Mouse (Mus musculus): ENCODE data around the gene Usp22. TPM values are rescaled to one million over a fixed set of nuclear protein-coding genes. Genes with fewer than 3 reads are reported as not detected.

The Usp22 gene
- total and polyA plus RNA-seq, 2 experiments from 2014 or later, result 405 to 656 TPM

DNA sequence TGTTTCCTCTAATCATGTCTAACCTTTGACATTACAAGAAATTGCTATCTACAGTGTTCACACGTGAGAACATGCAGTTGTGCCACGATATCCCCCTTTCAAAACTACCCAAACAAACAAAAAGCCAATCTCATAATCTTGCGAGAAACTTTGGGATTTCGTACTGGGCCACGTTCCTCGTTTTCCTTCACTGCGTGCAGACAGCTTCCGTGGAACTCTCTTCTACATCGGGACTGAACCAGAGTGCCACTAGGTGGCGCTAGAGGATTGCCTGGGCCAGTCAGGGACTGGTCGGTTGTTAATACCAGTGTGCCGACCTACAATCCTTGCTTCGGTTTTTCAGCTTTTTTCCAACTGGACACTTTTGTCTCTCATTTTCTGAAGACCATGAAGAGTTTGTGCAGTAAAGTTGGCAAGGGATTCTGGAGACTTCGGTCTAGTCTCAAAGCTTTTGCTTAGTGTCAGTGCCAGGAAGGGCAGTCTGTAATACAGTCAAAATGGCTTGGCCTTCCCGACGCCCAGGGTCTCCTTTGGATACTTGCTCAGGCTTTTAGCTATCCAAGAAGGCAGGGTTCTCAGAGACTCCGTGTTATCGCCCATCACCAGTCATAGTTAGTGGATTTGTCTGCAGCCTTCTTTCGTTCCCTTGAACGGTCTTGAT, 70.5 kb downstream of the Usp22 start:
- no peaks in the 10 kb centered on the region for H3K27me3 ChIP-seq (ENCODE audit: insufficient read depth, low read length)
- H3K4me1 ChIP-seq (ENCODE audit: insufficient read depth), result no peaks in the 10 kb centered on the region
- no peaks in the 10 kb centered on the region for H3K9me3 ChIP-seq (ENCODE audit: low read length)
- H3K4me3 ChIP-seq (ENCODE audit: low read depth, low read length), result no peak overlapping the region
- 17% methylated on average over 20 of the region's 20 CpGs for WGBS
- peak; percentile 94 for DNase-seq
- H3K9ac ChIP-seq, result peak overlapping the region; percentile 29; the same call in 1 of the 2 replicates
- ATAC-seq, result peak; percentile 97
- no peak overlapping the region for H3K4me2 ChIP-seq (ENCODE audit: low read depth)
- H3K27ac ChIP-seq (ENCODE audit: low read depth, low read length), result no peak overlapping the region
- TF ChIP-seq CTCF (IDR thresholded peaks at IDR 0.05; ENCODE audit: low read depth), result peak; percentile 99
- H3K36me3 ChIP-seq (ENCODE audit: insufficient read depth), result no peaks in the 10 kb centered on the region

DNA sequence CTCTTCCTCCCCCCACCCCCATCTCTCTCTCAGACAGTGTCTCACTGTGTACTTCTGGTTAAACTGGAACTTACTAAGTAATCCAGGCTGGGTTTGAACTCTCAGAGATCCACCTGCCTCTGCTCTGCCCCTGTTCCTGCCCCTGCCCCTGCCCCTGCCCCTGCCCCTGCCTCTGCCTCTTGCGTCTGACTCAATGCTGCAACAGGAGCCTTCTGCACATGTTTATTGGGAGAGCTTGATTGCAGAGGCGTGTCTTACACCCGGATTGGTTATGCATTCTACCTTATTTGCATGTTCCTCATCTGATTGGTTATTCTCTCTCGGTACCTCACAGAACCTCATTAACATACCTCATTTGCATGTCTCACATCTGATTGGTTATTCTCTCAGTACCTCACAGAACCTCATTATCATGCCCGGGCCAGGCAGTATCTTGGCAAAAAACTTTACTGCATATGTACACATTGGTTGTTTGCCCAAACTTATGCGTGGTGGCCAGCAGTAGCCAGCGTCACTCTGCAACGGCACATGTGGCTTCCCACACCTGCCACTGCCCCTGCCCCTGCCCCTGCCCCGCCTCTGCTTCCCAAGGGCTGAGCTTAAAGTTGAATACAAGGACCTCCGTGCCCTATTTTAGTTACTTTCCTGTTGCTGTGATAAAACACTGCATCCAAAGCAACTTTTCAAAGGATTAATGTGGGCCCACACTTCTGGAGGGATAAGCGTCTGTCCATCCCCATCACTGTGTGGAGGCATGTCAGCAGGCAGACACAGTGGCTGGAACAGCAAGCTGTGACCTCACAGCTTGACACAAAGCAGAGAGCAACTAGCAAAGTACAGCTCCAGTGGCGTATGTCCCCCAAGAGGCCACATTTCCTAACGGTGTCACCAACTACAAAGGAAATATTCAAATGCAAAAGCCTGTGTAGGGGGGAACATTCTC, 72.2 kb downstream of the Usp22 start:
- H3K4me3 ChIP-seq (ENCODE audit: low read depth, low read length), result no peak overlapping the region
- DNase-seq (no peak), ATAC-seq (no peak)
- no peak overlapping the region for H3K27ac ChIP-seq (ENCODE audit: low read depth, low read length)
- H3K9ac ChIP-seq, result no peak overlapping the region
- WGBS, result 51% methylated on average over 12 of the region's 13 CpGs
- no peak overlapping the region for H3K4me2 ChIP-seq (ENCODE audit: low read depth)
- no peaks in the 10 kb centered on the region for H3K36me3 ChIP-seq (ENCODE audit: insufficient read depth)
- no peak for TF ChIP-seq CTCF (IDR thresholded peaks at IDR 0.05; ENCODE audit: low read depth)
- H3K27me3 ChIP-seq (ENCODE audit: insufficient read depth, low read length), result no peaks in the 10 kb centered on the region
- H3K9me3 ChIP-seq (ENCODE audit: low read length), result no peaks in the 10 kb centered on the region
- H3K4me1 ChIP-seq (ENCODE audit: insufficient read depth), result no peaks in the 10 kb centered on the region

Other genes starting within 250 kb of the Usp22 start
- 10.6 and 14.8 TPM in 2 replicates for gene Map2k3, start 243.0 kb downstream of the Usp22 start, total RNA-seq (2014; rRNA removed)
- gene Map2k3, start 243.0 kb downstream of the Usp22 start, polyA plus RNA-seq (2015; fragmentation: Nextera tagmentation; extraction: Ambion mirVana), result 17.6 and 20.5 TPM in 2 replicates
- 7.3 and 8.8 TPM in 2 replicates for gene Kcnj12, start 152.5 kb downstream of the Usp22 start, total RNA-seq (2014; rRNA removed)
- gene Kcnj12, start 152.5 kb downstream of the Usp22 start, polyA plus RNA-seq (2015; fragmentation: Nextera tagmentation; extraction: Ambion mirVana), result 1.7 and 3.1 TPM in 2 replicates
- 1.1 and 4.2 TPM in 2 replicates for gene Tnfrsf13b, start 48.3 kb downstream of the Usp22 start, total RNA-seq (2014; rRNA removed)
- gene Tnfrsf13b, start 48.3 kb downstream of the Usp22 start, polyA plus RNA-seq (2015; fragmentation: Nextera tagmentation; extraction: Ambion mirVana), result 0.83 and 1.4 TPM in 2 replicates
- 0.62 TPM in 1 of 2 replicates, not detected in the other for gene Aldh3a1, start 32.5 kb upstream of the Usp22 start, total RNA-seq (2014; rRNA removed)
- 0.89 and 1.2 TPM in 2 replicates for gene Aldh3a1, start 32.5 kb upstream of the Usp22 start, polyA plus RNA-seq (2015; fragmentation: Nextera tagmentation; extraction: Ambion mirVana)
- gene Aldh3a2, start 92.4 kb upstream of the Usp22 start, total RNA-seq (2014; rRNA removed), result 32.5 and 50.2 TPM in 2 replicates
- 25.9 and 34.0 TPM in 2 replicates for gene Aldh3a2, start 92.4 kb upstream of the Usp22 start, polyA plus RNA-seq (2015; fragmentation: Nextera tagmentation; extraction: Ambion mirVana)
- 0.08 TPM in 1 of 2 replicates, not detected in the other for gene Slc47a2, start 167.8 kb upstream of the Usp22 start, total RNA-seq (2014; rRNA removed)
- gene Slc47a2, start 167.8 kb upstream of the Usp22 start, polyA plus RNA-seq (2015; fragmentation: Nextera tagmentation; extraction: Ambion mirVana), result not detected in 2 replicates
- gene Slc47a1, start 203.3 kb upstream of the Usp22 start, total RNA-seq (2014; rRNA removed), result 1.5 and 2.3 TPM in 2 replicates
- gene Slc47a1, start 203.3 kb upstream of the Usp22 start, polyA plus RNA-seq (2015; fragmentation: Nextera tagmentation; extraction: Ambion mirVana), result 0.75 and 1.3 TPM in 2 replicates

Measured in forebrain, postnatal 0 days (tissue).